Mouse (Mus musculus): Measurements from ENCODE around the gene Mvp.

DNA sequence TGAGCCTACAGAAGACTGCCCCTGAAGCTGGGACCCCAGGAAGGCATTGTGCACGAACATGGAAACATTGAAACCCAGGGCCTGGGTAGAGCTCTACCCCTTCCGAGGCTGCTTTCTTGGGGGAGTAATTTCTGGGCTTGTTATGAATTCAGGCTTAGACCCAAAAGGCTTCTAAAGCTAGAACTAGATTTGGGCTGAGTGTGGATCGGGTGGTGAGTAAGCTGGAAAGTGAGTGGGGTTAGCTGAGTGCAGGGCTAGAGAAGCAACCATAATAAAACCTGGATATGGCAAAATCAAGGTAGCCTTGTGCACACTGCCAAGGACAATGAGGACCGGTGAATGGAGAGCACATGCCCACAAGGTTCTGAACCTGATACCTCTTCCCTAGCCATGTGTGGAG, 52.5 kb downstream of the Mvp start:
- TF ChIP-seq CTCF (IDR thresholded peaks at IDR 0.05; ENCODE audit: control insufficient read depth, insufficient read depth, low read length) (no peak), POLR2A (IDR thresholded peaks at IDR 0.05; ENCODE audit: borderline replicate concordance, control insufficient read depth, low read depth, low read length) (no peak)

Data from bone marrow, adult 2 months (tissue).